Mouse (Mus musculus): ENCODE data around the gene Smarcc2. TPM values are rescaled to one million over a fixed set of nuclear protein-coding genes. Genes with fewer than 3 reads are reported as not detected.

Gene Smarcc2
- total and polyA plus RNA-seq, 2 experiments: 13.8 to 63.1 TPM

DNA sequence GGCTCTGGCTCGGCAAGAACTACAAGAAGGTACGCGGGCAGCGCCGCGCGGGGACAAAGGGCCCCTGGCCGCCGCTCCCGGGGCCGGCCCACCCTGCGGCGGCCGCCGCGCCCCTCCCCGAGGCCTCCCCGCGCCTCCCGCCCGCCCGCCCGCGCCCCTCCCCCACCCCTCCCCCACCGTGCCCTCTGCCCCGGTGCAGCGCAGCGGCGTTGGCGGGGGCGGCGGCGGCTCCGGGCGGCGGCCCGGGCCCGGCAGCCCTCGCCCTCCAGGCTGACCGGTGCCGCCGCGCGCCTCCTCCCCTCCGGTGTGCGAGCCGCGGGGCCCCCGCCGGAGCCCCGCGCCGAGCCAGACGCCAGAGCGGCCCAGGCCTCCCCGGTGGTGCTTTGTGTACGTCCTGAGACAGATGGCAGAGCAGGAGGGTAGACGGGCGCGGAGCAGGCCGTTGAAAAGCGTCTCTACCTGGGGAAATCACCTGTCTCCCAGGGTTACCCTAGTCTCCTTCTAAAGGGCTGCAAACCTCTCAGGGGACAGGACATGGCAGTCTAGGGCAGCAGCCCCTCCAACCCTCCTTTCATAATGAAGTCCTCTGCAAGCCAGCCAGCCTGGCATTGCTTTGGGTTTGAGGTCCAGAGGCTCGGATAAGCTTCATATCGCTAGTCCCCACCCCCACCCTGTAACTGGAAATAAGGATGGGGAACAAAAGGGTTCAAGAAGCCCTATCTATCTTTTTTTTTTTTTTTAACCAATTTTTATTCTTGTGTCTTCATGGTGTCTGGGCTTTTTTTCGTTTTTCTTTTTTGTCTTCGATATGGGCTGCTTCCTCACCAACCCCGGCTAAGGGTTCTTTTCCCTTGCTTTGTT, 591 bp downstream of the Smarcc2 start:
- peaks cover 25% of the 10 kb centered on the region for H3K36me3 ChIP-seq (ENCODE audit: control insufficient read depth, insufficient read depth, low read length)
- no peaks in the 10 kb centered on the region for H3K27me3 ChIP-seq (ENCODE audit: control insufficient read depth, insufficient read depth, low read length)
- WGBS: under 1% methylated on average over 46 of the region's 67 CpGs
- peak overlapping the region; percentile 98 for H3K27ac ChIP-seq (replicated peaks; ENCODE audit: insufficient read depth, low read depth, low read length)
- H3K4me3 ChIP-seq (ENCODE audit: insufficient read depth, low read depth, low read length): peak overlapping the region; percentile 81
- peaks cover 10% of the 10 kb centered on the region for H3K4me1 ChIP-seq (ENCODE audit: control insufficient read depth, insufficient read depth, low read length)
- H3K79me2 ChIP-seq (ENCODE audit: control insufficient read depth, insufficient read depth, low read length): peaks cover 9% of the 10 kb centered on the region; the same call in 1 of the 2 replicates
- DNase-seq (ENCODE audit: extremely low read depth, low read depth, low spot score): peak; percentile 55
- TF ChIP-seq CTCF (IDR thresholded peaks at IDR 0.05; ENCODE audit: low read depth, low read length): no peak
- TF ChIP-seq POLR2A (IDR thresholded peaks at IDR 0.05; ENCODE audit: extremely low read depth, insufficient read depth, low read length): no peak
- peak overlapping the region; percentile 99 for H3K9ac ChIP-seq (ENCODE audit: low read depth, low read length)

DNA sequence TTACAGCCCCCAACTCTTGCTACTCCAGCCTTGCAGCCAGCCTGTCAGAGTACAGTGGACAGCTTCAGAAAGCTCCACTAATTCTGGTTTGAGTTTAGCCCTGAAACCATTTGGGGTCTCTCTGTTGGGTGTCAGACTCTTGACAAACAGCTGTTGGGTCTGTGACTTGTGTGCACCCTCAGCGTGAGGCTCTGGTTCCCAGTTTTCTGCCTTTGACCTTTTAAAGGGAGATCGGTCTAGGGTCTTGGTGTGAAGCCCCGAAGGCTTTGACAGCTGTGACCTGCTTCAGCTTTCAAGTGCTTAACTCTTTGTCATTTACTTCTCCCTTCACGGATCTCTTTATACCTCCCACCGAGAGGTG, 1.2 kb downstream of the Smarcc2 start:
- no peak for DNase-seq (ENCODE audit: extremely low read depth, low read depth, low spot score)
- peaks cover 8% of the 10 kb centered on the region for H3K4me1 ChIP-seq (ENCODE audit: control insufficient read depth, insufficient read depth, low read length)
- H3K9ac ChIP-seq (ENCODE audit: low read depth, low read length): peak overlapping the region; percentile 37
- no peak overlapping the region; the same call in 1 of the 2 replicates for H3K27ac ChIP-seq (replicated peaks; ENCODE audit: insufficient read depth, low read depth, low read length)
- WGBS: 7% methylated on average over 5 of the region's 5 CpGs
- peaks cover 29% of the 10 kb centered on the region for H3K36me3 ChIP-seq (ENCODE audit: control insufficient read depth, insufficient read depth, low read length)
- H3K4me3 ChIP-seq (ENCODE audit: insufficient read depth, low read depth, low read length): peak overlapping the region; percentile 10; the same call in 1 of the 2 replicates
- peaks cover 9% of the 10 kb centered on the region; the same call in 1 of the 2 replicates for H3K79me2 ChIP-seq (ENCODE audit: control insufficient read depth, insufficient read depth, low read length)
- no peak for TF ChIP-seq CTCF (IDR thresholded peaks at IDR 0.05; ENCODE audit: low read depth, low read length)
- no peaks in the 10 kb centered on the region for H3K27me3 ChIP-seq (ENCODE audit: control insufficient read depth, insufficient read depth, low read length)

DNA sequence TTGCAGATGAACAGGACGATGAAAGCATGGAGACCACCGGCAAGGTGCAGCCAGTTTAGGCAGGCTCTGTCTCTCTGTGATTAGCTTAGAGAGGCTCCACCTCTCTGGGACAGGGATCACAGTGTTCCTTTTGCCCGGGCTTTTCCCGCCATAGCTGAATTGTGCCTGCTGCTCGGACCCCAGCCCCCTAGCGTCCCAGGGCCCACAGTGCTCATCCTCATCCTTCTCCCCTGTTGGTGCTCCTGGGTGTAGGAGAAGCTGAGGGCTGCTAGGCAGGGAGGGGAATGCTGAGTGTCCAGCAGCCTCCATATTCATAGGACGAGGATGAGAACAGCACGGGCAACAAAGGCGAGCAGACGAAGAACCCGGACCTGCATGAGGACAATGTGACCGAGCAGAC, 15.3 kb downstream of the Smarcc2 start:
- no peaks in the 10 kb centered on the region for H3K79me2 ChIP-seq (ENCODE audit: control insufficient read depth, insufficient read depth, low read length)
- no peak overlapping the region for H3K4me3 ChIP-seq (ENCODE audit: insufficient read depth, low read depth, low read length)
- DNase-seq (ENCODE audit: extremely low read depth, low read depth, low spot score): no peak
- WGBS: 93% methylated on average over 12 of the region's 12 CpGs
- no peak for TF ChIP-seq POLR2A (IDR thresholded peaks at IDR 0.05; ENCODE audit: extremely low read depth, insufficient read depth, low read length)
- TF ChIP-seq CTCF (IDR thresholded peaks at IDR 0.05; ENCODE audit: low read depth, low read length): no peak
- H3K27ac ChIP-seq (replicated peaks; ENCODE audit: insufficient read depth, low read depth, low read length): no peak overlapping the region
- peaks cover 41% of the 10 kb centered on the region for H3K36me3 ChIP-seq (ENCODE audit: control insufficient read depth, insufficient read depth, low read length)
- no peaks in the 10 kb centered on the region for H3K4me1 ChIP-seq (ENCODE audit: control insufficient read depth, insufficient read depth, low read length)
- no peaks in the 10 kb centered on the region for H3K27me3 ChIP-seq (ENCODE audit: control insufficient read depth, insufficient read depth, low read length)
- H3K9ac ChIP-seq (ENCODE audit: low read depth, low read length): no peak overlapping the region

DNA sequence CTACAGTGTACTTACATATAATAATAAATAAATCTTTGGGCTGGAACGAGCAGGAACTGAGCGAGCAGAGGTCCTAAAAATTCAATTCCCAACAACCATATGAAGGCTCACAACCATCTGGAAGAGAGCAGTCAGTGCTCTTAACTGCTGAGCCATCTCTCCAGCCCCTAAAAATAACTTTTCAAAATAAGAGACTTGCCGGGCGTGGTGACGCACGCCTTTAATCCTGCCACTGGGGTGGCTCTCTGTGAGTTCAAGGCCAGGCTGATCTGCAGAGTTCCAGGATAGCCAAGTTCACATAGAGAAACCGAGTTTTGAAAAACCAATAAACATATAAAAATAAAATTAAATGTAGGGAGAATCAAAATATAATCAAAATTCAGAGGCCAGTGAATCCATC, 27.3 kb downstream of the Smarcc2 start:
- H3K9ac ChIP-seq (ENCODE audit: low read depth, low read length): no peak overlapping the region
- H3K4me1 ChIP-seq (ENCODE audit: control insufficient read depth, insufficient read depth, low read length): peaks cover 2% of the 10 kb centered on the region; the same call in 1 of the 2 replicates
- WGBS: 90% methylated on average over 7 of the region's 7 CpGs
- TF ChIP-seq CTCF (IDR thresholded peaks at IDR 0.05; ENCODE audit: low read depth, low read length) (no peak), POLR2A (IDR thresholded peaks at IDR 0.05; ENCODE audit: extremely low read depth, insufficient read depth, low read length) (no peak)
- H3K27me3 ChIP-seq (ENCODE audit: control insufficient read depth, insufficient read depth, low read length): no peaks in the 10 kb centered on the region
- no peak overlapping the region for H3K4me3 ChIP-seq (ENCODE audit: insufficient read depth, low read depth, low read length)
- peaks cover 50% of the 10 kb centered on the region for H3K36me3 ChIP-seq (ENCODE audit: control insufficient read depth, insufficient read depth, low read length)
- peaks cover under 1% of the 10 kb centered on the region; the same call in 1 of the 2 replicates for H3K79me2 ChIP-seq (ENCODE audit: control insufficient read depth, insufficient read depth, low read length)
- no peak for DNase-seq (ENCODE audit: extremely low read depth, low read depth, low spot score)
- H3K27ac ChIP-seq (replicated peaks; ENCODE audit: insufficient read depth, low read depth, low read length): no peak overlapping the region

DNA sequence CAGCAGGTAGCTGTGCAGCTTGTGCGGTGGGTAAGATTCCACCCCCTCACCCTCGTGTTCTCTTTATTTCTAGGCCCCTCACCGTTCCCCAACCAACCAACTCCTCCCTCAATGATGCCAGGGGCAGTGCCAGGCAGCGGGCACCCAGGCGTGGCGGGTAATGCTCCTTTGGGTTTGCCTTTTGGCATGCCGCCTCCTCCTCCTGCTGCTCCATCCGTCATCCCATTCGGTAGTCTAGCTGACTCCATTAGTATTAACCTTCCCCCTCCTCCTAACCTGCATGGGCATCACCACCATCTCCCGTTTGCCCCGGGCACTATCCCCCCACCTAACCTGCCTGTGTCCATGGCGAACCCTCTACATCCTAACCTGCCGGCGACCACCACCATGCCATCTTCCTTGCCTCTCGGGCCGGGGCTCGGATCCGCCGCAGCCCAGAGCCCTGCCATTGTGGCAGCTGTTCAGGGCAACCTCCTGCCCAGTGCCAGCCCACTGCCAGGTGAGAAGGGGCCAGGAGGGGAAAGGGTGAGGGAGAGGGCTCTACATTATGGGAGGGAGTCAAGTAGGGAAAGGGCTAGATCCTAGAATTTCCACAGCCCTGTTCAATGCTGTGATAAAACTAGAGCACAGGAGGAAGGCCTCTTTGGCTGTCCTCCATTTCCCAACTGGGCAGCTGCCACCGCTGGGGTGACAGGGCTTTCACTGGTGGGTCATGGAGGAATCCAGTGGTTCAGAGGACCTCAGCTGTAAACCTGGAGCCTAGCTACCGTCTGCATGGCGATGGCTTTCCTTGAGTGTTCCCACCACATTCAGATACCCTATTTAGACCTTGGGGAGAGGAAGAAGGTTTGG, 29.0 kb downstream of the Smarcc2 start:
- H3K27ac ChIP-seq (replicated peaks; ENCODE audit: insufficient read depth, low read depth, low read length): no peak overlapping the region
- TF ChIP-seq CTCF (IDR thresholded peaks at IDR 0.05; ENCODE audit: low read depth, low read length): no peak
- no peak for TF ChIP-seq POLR2A (IDR thresholded peaks at IDR 0.05; ENCODE audit: extremely low read depth, insufficient read depth, low read length)
- H3K27me3 ChIP-seq (ENCODE audit: control insufficient read depth, insufficient read depth, low read length): no peaks in the 10 kb centered on the region
- no peak overlapping the region for H3K4me3 ChIP-seq (ENCODE audit: insufficient read depth, low read depth, low read length)
- H3K36me3 ChIP-seq (ENCODE audit: control insufficient read depth, insufficient read depth, low read length): peaks cover 42% of the 10 kb centered on the region
- no peak for DNase-seq (ENCODE audit: extremely low read depth, low read depth, low spot score)
- H3K79me2 ChIP-seq (ENCODE audit: control insufficient read depth, insufficient read depth, low read length): peaks cover 5% of the 10 kb centered on the region
- no peak overlapping the region for H3K9ac ChIP-seq (ENCODE audit: low read depth, low read length)
- peaks cover 13% of the 10 kb centered on the region; the same call in 1 of the 2 replicates for H3K4me1 ChIP-seq (ENCODE audit: control insufficient read depth, insufficient read depth, low read length)
- WGBS: 92% methylated on average over 22 of the region's 22 CpGs
